Mouse (Mus musculus) limb, embryonic 10.5 days (tissue): ENCODE data around the gene Mal. TPM values are rescaled to one million over a fixed set of nuclear protein-coding genes. Genes with fewer than 3 reads are reported as not detected.

Source experiments
- polyA plus RNA-seq: library from polyadenylated mRNA; unstranded; fragments of >200 nt; fragmentation: Nextera tagmentation; extraction: Ambion mirVana; gene quantifications from 2 replicates; pipeline ENCODE4 v1.2.1, GENCODE M21; 2016

The Mal gene
- polyA plus RNA-seq, 1 experiment from 2014 or later, result 0.10 TPM

Other genes with a start within 250 kb of the Mal start
- gene Gpat2, start 231.5 kb downstream of the Mal start, polyA plus RNA-seq, result 0.10 TPM in 2 replicates
- 15.6 and 21.1 TPM in 2 replicates for gene Fahd2a, start 212.1 kb downstream of the Mal start, polyA plus RNA-seq
- 2.1 and 2.2 TPM in 2 replicates for gene Kcnip3, start 134.6 kb downstream of the Mal start, polyA plus RNA-seq
- gene Prom2, start 115.2 kb downstream of the Mal start, polyA plus RNA-seq, result 2.3 and 2.6 TPM in 2 replicates
- 5.9 and 6.9 TPM in 2 replicates for gene Zfp661, start 69.6 kb downstream of the Mal start, polyA plus RNA-seq
- gene Mrps5, start 69.5 kb downstream of the Mal start, polyA plus RNA-seq, result 171 and 176 TPM in 2 replicates
- 1.3 and 1.8 TPM in 2 replicates for gene Mall, start 73.2 kb upstream of the Mal start, polyA plus RNA-seq
- 36.4 and 43.6 TPM in 2 replicates for gene Nphp1, start 132.2 kb upstream of the Mal start, polyA plus RNA-seq
- 19.0 and 19.9 TPM in 2 replicates for gene Mtln, start 135.8 kb upstream of the Mal start, polyA plus RNA-seq
- gene Bub1, start 175.2 kb upstream of the Mal start, polyA plus RNA-seq, result 112 and 126 TPM in 2 replicates
- gene Acoxl, start 182.2 kb upstream of the Mal start, polyA plus RNA-seq, result 0.20 and 0.31 TPM in 2 replicates